Mouse (Mus musculus): ENCODE results near the gene Cnnm2.

Gene Cnnm2

DNA sequence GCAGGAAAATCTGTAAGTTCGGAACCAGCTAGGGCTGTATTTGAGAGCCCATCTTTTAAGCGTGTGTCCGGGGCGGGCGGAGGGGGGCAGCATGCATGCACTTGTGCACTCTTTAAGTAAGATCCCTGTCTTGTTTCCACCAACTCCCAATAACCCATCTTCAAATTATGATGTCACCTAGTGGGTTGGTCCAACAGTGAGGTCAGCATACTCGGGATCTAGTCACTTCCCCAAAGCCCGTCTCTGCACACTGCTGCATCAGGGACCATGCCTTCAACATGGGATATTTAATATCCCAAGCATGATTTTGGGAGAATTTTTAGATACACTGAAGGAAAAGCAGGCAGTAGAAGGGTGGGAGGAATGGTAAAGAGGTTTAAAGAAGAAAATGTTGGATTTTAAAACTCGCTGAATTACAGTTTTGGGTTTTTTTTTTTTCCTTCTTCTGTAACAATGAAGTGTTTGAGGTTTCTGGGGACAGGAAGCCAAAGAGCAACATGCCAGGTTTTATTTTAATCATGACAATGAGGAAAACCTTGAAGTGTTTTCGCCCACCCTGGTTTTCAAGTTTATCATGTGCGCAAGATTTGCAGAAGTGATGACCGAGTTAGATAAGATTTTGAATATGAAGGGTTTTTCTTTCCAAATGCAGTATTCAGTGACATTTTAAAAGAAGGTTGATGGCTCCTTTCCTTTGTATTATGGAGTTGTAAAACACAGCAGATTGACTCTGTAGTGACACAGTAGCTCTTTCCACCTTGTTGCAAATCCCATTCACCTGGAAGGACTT is 76.1 kb downstream of the Cnnm2 start:
- in situ Hi-C loops (cut with MboI; ENCODE audit: low sequenced_read_pairs) = no loop called here

- in situ Hi-C loops (cut with MboI; ENCODE audit: low sequenced_read_pairs) = no loop called here
Measured at GRCm38 (mm10) chr19:46841016-46841415, 79.6 kb downstream of the Cnnm2 start.

- in situ Hi-C loops (cut with MboI; ENCODE audit: low sequenced_read_pairs) = no loop called here
Measured at GRCm38 (mm10) chr19:46843030-46843429, 81.6 kb downstream of the Cnnm2 start.

DNA sequence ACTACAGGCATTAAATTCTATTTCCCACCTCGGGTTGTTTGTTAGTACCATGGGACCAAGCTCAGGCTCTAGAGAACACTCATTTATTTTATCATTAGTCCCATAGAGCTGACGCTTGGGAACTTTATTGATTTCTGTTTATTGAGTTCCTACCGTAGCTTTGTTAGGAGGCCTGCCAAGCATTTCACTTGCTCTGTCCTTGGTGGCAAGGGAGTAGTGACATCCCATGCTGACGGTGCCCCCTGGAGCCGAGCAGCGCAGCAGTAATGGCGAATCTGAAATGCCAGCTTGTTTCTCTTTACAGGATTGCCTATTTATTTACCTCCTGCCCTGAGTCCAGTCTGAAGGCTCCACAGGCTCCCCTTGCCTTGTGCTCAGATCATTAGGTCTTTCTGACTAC is 84.7 kb downstream of the Cnnm2 start:
- in situ Hi-C loops (cut with MboI; ENCODE audit: low sequenced_read_pairs) = no loop called here

- in situ Hi-C loops (cut with MboI; ENCODE audit: low sequenced_read_pairs) = no loop called here
Measured at GRCm38 (mm10) chr19:46846459-46846858, 85.1 kb downstream of the Cnnm2 start.

DNA sequence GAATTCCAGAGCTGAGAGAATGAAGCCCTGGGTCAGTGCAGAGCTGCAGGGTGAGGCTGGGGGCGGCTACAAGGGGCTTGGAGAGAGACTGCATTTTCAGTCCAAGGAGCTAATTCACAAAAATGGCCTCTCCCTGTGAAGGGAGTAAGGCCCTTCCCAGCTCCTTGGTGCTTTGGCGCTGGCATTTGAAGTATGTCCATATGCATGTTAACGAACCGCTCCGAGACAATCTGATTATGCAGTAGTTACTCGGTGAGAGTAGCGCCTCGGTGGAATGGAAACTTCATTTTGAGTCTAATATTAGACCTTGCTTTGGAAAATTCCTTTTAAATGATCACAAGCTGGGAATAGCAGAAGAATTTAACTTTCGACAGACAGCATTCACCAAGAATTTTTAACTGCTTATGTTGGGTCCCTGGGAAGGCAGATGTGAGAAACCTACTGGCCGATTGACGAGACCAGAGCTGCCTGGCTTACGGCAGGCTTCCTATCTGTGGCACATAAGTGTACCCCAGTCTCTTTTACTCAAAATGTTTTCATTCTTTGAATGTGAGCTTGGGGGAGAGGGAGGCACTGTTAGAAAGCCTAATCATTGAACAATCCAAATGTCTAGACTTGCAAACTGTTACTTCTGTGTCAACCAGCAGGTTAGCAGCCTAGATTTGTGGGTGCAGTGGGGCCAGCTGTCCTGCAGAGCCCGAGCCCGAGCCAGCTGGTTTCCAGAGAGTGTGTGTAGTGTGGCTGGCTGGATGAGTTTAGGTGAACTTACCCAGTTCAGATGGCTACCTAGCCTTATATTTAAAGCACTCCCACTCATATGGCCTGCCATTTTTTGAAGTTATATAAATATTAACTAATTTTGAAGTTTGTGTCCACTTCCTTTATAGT is 87.2 kb downstream of the Cnnm2 start:
- in situ Hi-C loops (cut with MboI; ENCODE audit: low sequenced_read_pairs) = no loop called here

DNA sequence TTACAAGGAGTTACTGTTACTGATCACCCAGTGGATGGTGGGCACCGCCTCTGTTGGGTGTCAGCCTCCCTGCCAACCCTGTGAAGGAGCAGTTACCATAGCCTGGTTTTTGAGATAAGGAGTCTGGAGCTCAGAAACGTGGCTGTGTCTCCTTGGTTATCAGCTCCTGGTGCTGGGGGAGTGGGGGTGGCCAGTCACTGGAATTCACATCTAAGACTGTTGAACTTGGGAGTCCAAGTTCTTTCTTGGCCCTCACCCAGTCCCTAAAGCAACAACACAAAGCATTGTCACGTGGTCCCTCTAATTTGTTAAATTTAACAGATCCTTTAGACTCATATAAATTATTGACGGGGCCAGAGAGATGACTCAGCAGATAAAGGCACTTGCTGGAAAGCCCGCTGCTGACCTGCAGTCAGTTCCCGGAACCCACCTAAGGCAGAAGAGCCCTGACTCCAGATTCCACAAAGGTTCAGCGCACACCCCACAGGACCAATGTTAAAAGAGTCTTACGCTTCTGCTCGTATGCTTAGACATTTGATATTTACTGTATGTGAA is 88.1 kb downstream of the Cnnm2 start:
- in situ Hi-C loops (cut with MboI; ENCODE audit: low sequenced_read_pairs) = no loop called here

GRCm38 (mm10) chr19:46856232-46856631 is 94.8 kb downstream of the Cnnm2 start:
- in situ Hi-C loops (cut with MboI; ENCODE audit: low sequenced_read_pairs) = loop anchor here (25.0 kb wide), 1 partner anchor 94 kb away; the partner anchor contains the start of gene Cnnm2

DNA sequence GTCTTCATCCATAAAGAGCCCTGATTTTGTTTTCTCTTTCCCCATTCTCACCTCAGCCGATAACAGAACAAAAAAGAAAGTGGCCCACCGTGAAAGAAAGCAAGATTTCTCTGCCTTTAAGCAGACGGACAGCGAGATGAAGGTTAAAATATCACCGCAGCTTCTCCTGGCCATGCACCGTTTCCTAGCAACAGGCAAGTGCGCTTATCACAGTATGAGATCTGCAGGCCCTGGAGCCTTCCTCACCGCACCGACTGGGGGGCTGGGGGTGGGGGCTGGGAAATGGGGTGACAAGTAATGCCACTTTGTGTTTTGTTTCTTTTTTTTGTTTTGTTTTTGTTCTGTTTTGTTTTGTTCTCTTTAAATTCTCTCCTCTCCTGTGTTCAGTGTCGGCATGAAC is 95.4 kb downstream of the Cnnm2 start:
- in situ Hi-C loops (cut with MboI; ENCODE audit: low sequenced_read_pairs) = loop anchor here (25.0 kb wide), 1 partner anchor 94 kb away; the partner anchor contains the start of gene Cnnm2

DNA sequence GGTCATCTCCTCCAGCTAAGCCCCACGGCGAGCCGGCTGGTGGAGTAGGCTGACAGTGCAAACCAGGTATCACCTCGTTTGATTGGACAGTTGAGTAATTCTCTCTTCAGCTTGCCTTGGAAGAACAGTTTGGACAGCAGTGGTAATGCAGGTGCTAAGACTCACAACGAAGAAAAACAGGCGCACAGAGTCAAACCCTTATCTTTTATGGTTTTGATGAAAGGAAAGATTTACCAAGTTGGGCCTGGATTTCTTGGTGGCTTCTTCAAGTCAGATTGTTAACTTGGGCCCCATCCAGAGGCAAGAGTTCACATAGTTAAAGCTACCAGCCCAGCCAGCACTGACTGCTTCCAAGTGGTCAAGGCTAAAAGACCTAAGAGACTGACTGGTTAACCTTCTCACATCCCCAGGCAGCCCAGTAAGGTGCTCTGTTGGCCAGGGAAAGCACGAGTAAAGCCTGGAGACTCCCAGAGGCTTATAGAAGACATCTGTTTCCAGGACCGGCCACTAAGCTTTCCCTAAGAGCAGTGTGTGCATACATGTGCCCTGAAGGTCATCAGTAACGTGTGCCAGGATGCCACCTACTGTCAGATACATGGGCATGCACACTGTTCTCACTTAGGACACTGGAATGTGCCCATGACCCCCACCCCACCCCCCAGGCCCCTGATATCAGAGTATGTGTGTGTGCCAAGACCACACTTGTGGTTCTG is 96.0 kb downstream of the Cnnm2 start:
- in situ Hi-C loops (cut with MboI; ENCODE audit: low sequenced_read_pairs) = loop anchor here (25.0 kb wide), 1 partner anchor 95 kb away; the partner anchor contains the start of gene Cnnm2

- in situ Hi-C loops (cut with MboI; ENCODE audit: low sequenced_read_pairs) = loop anchor here (25.0 kb wide), 1 partner anchor 96 kb away; the partner anchor contains the start of gene Cnnm2
Measured at GRCm38 (mm10) chr19:46858200-46858599, 96.8 kb downstream of the Cnnm2 start.

- in situ Hi-C loops (cut with MboI; ENCODE audit: low sequenced_read_pairs) = loop anchor here (25.0 kb wide), 1 partner anchor 100 kb away; the partner anchor contains the start of gene Cnnm2
Measured at GRCm38 (mm10) chr19:46862556-46862955, 101.2 kb downstream of the Cnnm2 start.

DNA sequence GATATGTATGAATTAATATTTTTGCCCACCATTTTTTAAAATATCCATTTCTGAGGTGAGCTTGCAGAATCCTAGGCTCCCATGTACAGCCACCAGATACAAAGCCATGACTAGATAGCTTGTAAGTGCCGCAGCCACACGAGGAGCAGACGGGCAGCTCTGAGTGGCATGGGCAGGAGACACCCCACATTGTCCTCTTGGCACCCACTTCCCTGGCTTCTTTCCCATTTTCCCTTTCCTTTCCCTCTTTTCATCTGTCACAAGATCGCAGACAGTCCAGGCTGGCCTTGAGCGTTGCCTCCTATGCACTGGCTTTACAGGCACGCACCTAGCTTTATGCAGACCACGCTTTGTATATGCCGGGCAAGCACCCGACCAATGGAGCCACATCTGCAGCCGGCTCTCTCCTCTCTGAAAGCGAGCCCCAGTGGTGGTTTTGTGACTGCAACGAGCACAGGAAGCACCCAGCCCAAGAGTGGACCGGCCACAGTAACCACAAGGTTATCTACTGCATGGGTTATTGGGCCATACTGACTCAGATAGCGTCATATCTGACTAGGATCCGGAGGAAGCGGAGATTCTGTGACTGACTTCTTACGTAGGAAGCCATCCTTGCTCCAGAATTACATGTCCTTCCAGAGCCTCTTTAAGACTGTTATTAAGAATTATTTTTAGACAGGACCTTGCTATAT is 102.0 kb downstream of the Cnnm2 start:
- in situ Hi-C loops (cut with MboI; ENCODE audit: low sequenced_read_pairs) = loop anchor here (25.0 kb wide), 1 partner anchor 101 kb away; the partner anchor contains the start of gene Cnnm2

GRCm38 (mm10) chr19:46864079-46864478 is 102.7 kb downstream of the Cnnm2 start:
- in situ Hi-C loops (cut with MboI; ENCODE audit: low sequenced_read_pairs) = loop anchor here (25.0 kb wide), 1 partner anchor 102 kb away; the partner anchor contains the start of gene Cnnm2

DNA sequence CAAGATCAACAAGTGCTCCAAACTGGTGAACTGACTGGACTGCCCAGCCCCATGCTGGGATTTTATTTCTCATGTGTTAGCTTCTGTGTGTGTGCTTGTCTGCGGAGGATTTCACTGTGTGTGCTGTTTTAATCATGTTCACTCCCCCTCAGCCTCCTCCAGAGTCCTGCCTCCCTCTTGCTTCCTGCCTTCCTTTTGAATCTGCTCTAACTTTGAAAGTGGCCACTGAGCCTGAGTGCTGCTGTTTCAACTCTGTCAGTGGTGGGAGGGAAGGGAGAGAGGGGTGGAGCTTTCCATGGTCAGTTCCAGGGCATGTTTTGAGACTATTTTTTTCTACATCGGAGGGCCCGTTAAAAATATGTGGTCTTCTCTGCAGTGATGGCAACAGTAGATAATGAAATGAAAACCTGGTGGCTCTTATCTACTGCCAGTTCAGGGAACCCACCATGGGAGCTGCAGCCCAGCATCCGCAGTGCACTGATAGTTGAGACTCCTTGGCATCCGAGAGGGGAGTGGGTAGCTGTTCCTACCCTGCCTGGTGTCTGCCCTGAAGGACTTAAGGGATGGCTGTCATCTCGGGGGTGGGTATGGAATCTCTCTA is 103.4 kb downstream of the Cnnm2 start:
- in situ Hi-C loops (cut with MboI; ENCODE audit: low sequenced_read_pairs) = loop anchor here (25.0 kb wide), 1 partner anchor 103 kb away; the partner anchor contains the start of gene Cnnm2

DNA sequence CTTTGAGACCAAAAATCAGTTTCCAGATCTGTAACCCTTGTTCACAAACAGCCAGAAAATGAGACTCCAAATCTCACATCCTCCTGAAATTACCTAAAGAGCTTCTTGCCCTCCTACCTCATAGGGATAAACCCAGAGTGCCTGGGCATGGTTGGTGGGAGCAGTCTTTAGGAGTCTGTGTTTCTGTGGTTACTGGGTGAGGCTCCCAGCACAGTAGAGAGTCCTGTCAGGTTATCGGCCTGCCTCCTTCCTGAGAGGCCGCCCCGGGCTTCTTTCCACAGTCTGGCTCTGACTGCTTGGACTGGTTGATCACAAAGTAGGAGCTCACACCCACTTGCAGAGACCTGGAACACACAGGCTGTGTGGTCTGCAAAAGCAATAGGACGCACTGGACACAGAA is 104.0 kb downstream of the Cnnm2 start:
- in situ Hi-C loops (cut with MboI; ENCODE audit: low sequenced_read_pairs) = loop anchor here (25.0 kb wide), 1 partner anchor 103 kb away; the partner anchor contains the start of gene Cnnm2

- in situ Hi-C loops (cut with MboI; ENCODE audit: low sequenced_read_pairs) = loop anchor here (25.0 kb wide), 1 partner anchor 107 kb away; the partner anchor contains the start of gene Cnnm2
Measured at GRCm38 (mm10) chr19:46869049-46869448, 107.7 kb downstream of the Cnnm2 start.

DNA sequence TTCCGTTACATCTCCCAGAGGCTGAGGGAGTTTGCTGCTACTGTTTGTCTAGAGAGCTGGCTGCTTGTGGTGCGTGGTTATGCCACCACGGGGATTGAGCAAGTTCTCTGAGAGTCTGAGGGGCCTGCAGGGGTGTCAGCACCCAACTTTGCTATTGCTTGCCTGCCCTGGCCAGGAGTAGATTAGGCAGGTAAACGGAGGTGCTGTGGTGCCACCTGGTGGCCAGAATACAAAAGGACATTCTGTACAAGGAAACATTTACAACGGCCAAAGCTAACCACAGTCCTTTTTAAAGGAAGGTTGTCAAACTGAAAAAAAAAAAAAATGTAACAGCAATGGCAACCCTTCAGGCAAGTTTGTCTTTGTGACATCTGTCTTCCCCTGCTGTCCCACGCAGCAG is 108.1 kb downstream of the Cnnm2 start:
- in situ Hi-C loops (cut with MboI; ENCODE audit: low sequenced_read_pairs) = loop anchor here (25.0 kb wide), 1 partner anchor 107 kb away; the partner anchor contains the start of gene Cnnm2

DNA sequence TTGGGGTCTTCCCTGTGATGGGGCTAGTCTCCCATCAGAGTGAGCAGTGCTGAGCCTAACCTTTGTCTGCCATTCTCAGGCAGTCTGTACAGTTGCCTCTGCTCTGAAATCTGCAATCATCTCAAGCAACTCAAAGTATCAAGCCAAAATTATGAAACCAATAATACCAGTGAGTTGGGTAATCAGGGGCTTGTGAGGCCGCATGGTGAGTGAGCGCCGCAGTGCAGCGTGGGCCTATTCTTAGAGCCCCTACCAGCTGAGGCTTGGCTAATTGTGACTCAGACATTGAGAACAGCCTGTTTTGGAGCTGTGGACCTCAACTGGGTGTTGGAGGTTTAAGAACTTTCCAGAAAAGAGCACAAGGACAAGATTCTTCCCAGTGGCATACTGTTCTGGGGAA is 109.7 kb downstream of the Cnnm2 start:
- in situ Hi-C loops (cut with MboI; ENCODE audit: low sequenced_read_pairs) = loop anchor here (10.0 to 25.0 kb wide), 2 partner anchors 109 to 206 kb away; partner anchors contain the start of gene Cnnm2
